Mouse (Mus musculus) gastrocnemius, postnatal 25 days (tissue): ENCODE results near the gene Gna14. TPM values are rescaled to one million over a fixed set of nuclear protein-coding genes. Genes with fewer than 3 reads are reported as not detected.

Source experiments
- DNase-seq: peaks from one replicate; pipeline ENCODE4 v3.0.0; 2022
- total RNA-seq, 2 experiments: library from RNA; stranded (reverse); gene quantifications; 1 replicate in 1 of 2; 2 replicates in 1 of 2; pipeline ENCODE4 v1.2.3; 2021

Gene Gna14
- total RNA-seq, 2 experiments from 2014 or later: 0.32 to 0.64 TPM

GRCm38 (mm10) chr19:16456181-16456580 is 20.6 kb downstream of the Gna14 start:
- DNase-seq: no peak

- DNase-seq: no peak
Observed at GRCm38 (mm10) chr19:16457127-16457526, 21.6 kb downstream of the Gna14 start.

- DNase-seq: no peak
Observed at GRCm38 (mm10) chr19:16459317-16459716, 23.8 kb downstream of the Gna14 start.

GRCm38 (mm10) chr19:16460292-16460691 is 24.7 kb downstream of the Gna14 start:
- DNase-seq: no peak

GRCm38 (mm10) chr19:16460831-16461230 is 25.3 kb downstream of the Gna14 start:
- DNase-seq: no peak

GRCm38 (mm10) chr19:16462461-16462860 is 26.9 kb downstream of the Gna14 start:
- DNase-seq: no peak

GRCm38 (mm10) chr19:16464730-16465129 is 29.2 kb downstream of the Gna14 start:
- DNase-seq: no peak

- DNase-seq: no peak
Observed at GRCm38 (mm10) chr19:16468756-16469374, 33.3 kb downstream of the Gna14 start.

- no peak for DNase-seq
Observed at GRCm38 (mm10) chr19:16472655-16473054, 37.1 kb downstream of the Gna14 start.

GRCm38 (mm10) chr19:16477314-16477946 is 41.9 kb downstream of the Gna14 start:
- no peak for DNase-seq

GRCm38 (mm10) chr19:16478186-16478607 is 42.6 kb downstream of the Gna14 start:
- DNase-seq: no peak

GRCm38 (mm10) chr19:16482047-16482446 is 46.5 kb downstream of the Gna14 start:
- DNase-seq: no peak

- no peak for DNase-seq
Observed at GRCm38 (mm10) chr19:16484237-16484636, 48.7 kb downstream of the Gna14 start.

GRCm38 (mm10) chr19:16484671-16485070 is 49.1 kb downstream of the Gna14 start:
- no peak for DNase-seq

- DNase-seq: no peak
Observed at GRCm38 (mm10) chr19:16490756-16491155, 55.2 kb downstream of the Gna14 start.

- no peak for DNase-seq
Observed at GRCm38 (mm10) chr19:16491497-16491896, 55.9 kb downstream of the Gna14 start.

GRCm38 (mm10) chr19:16492453-16492852 is 56.9 kb downstream of the Gna14 start:
- no peak for DNase-seq

- DNase-seq: no peak
Observed at GRCm38 (mm10) chr19:16494816-16495516, 59.4 kb downstream of the Gna14 start.

- no peak for DNase-seq
Observed at GRCm38 (mm10) chr19:16496016-16496415, 60.5 kb downstream of the Gna14 start.

GRCm38 (mm10) chr19:16502054-16502453 is 66.5 kb downstream of the Gna14 start:
- no peak for DNase-seq

- DNase-seq: no peak
Observed at GRCm38 (mm10) chr19:16506711-16507364, 71.3 kb downstream of the Gna14 start.

- peak; percentile 20 for DNase-seq
Observed at GRCm38 (mm10) chr19:16510343-16511080, 75.0 kb downstream of the Gna14 start.
